Mouse (Mus musculus) kidney, embryonic 15.5 days (tissue): ENCODE data around the gene Otop1. TPM values are rescaled to one million over a fixed set of nuclear protein-coding genes. Genes with fewer than 3 reads are reported as not detected.

Experiments
- ATAC-seq: fragments of 200-750 bp; cut with Nextera tagmentation; replicated peaks from 2 replicates; pipeline ENCODE4 v1.8.0; 2017; ENCODE audit warnings: moderate TSS enrichment; ENCODE audit not compliant: low FRiP score
- H3K27ac ChIP-seq: fragments of 300-500 bp; sonication (generic); 2 replicates; pipeline ENCODE4 v1.5.1; 2015; ENCODE audit warnings: mild to moderate bottlenecking, inconsistent platforms
- H3K27me3 ChIP-seq: fragments of 300-500 bp; sonication (generic); 2 replicates; pipeline ENCODE4 v1.6.1; 2015; ENCODE audit warnings: inconsistent platforms
- H3K36me3 ChIP-seq: fragments of 300-500 bp; sonication (generic); 2 replicates; pipeline ENCODE4 v1.6.1; 2015; ENCODE audit warnings: inconsistent platforms
- H3K4me1 ChIP-seq: fragments of 300-500 bp; sonication (generic); 2 replicates; pipeline ENCODE4 v1.6.1; 2015; ENCODE audit warnings: inconsistent platforms
- H3K4me2 ChIP-seq: fragments of 300-500 bp; sonication (generic); 2 replicates; pipeline ENCODE4 v1.6.1; 2015; ENCODE audit warnings: moderate library complexity, mild to moderate bottlenecking, inconsistent platforms
- H3K4me3 ChIP-seq: fragments of 300-500 bp; sonication (generic); replicated peaks from 2 replicates; pipeline ENCODE4 v1.5.1; 2015; ENCODE audit warnings: mild to moderate bottlenecking, inconsistent platforms
- H3K9ac ChIP-seq: fragments of 300-500 bp; sonication (generic); 2 replicates; pipeline ENCODE4 v1.6.1; 2015; ENCODE audit warnings: mild to moderate bottlenecking, inconsistent platforms
- H3K9me3 ChIP-seq: fragments of 300-500 bp; sonication (generic); replicated peaks from 2 replicates; pipeline ENCODE4 v1.6.1; 2016; ENCODE audit warnings: inconsistent platforms
- WGBS: fragments of 180-500 bp; shearing (Covaris S2); methylation state at CpG from one replicate; pipeline ENCODE4 v1.1.7; 2015; ENCODE audit warnings: mixed read lengths; 5-methylcytosine and 5-hydroxymethylcytosine counted together
- polyA plus RNA-seq: library from polyadenylated mRNA; unstranded; fragments of >200 nt; fragmentation: Nextera tagmentation; extraction: Ambion mirVana; gene quantifications from 2 replicates; pipeline ENCODE4 v1.2.1, GENCODE M21; 2015

Gene Otop1
- polyA plus RNA-seq, 1 experiment from 2014 or later: not detected

DNA sequence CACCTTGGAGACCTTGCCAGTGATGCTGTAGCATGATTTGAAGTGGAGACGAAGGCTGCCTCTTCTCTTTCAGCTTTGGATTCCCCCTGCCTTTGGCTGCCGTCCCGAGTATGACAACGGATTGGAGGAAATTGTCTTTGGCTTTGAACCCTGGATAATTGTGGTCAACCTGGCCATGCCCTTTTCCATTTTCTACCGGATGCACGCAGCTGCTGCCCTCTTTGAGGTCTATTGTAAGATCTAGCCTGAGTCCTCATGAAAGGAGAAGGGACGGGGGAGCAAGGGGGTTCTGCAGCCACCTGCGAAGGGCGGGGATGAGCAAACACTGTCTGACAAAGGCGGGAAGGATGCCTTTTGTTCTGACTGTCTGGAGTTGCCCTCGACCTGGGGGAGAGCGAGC lies 26.9 kb downstream of the Otop1 start:
- WGBS: 43% methylated on average over 12 of the region's 12 CpGs
- Histone ChIP-seq H3K4me1 (no peaks in the 10 kb centered on the region), H3K27ac (no peak overlapping the region), H3K27me3 (no peaks in the 10 kb centered on the region), H3K9me3 (no peaks in the 10 kb centered on the region), H3K9ac (no peak overlapping the region), H3K4me3 (no peak overlapping the region), H3K4me2 (no peak overlapping the region), H3K36me3 (no peaks in the 10 kb centered on the region)
- no peak for ATAC-seq

DNA sequence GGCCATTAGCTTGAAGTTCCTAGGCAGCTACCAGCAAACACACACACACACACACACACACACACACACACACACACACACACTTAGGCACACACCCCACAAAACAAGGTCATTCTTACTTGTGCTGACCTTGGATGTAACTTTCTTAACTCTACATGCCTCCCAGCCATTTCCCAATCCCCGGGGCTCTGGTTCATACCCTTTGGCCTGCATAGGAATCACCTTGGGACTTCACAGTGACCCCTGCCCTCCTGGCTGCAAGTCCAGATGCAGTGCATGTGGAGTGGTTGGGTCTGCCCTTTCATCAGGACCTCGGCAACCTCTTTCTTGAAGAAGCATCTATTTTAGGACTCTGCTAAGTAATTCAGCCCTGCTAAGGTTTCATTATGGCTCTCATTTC lies 29.5 kb downstream of the Otop1 start:
- no peaks in the 10 kb centered on the region for H3K36me3 ChIP-seq
- H3K27me3 ChIP-seq: peaks cover 14% of the 10 kb centered on the region
- WGBS: 76% methylated on average over 2 of the region's 2 CpGs
- no peaks in the 10 kb centered on the region for H3K4me1 ChIP-seq
- no peak for ATAC-seq
- no peak overlapping the region for H3K4me3 ChIP-seq
- H3K9me3 ChIP-seq: no peaks in the 10 kb centered on the region
- no peak overlapping the region for H3K9ac ChIP-seq
- no peak overlapping the region for H3K27ac ChIP-seq
- H3K4me2 ChIP-seq: no peak overlapping the region

DNA sequence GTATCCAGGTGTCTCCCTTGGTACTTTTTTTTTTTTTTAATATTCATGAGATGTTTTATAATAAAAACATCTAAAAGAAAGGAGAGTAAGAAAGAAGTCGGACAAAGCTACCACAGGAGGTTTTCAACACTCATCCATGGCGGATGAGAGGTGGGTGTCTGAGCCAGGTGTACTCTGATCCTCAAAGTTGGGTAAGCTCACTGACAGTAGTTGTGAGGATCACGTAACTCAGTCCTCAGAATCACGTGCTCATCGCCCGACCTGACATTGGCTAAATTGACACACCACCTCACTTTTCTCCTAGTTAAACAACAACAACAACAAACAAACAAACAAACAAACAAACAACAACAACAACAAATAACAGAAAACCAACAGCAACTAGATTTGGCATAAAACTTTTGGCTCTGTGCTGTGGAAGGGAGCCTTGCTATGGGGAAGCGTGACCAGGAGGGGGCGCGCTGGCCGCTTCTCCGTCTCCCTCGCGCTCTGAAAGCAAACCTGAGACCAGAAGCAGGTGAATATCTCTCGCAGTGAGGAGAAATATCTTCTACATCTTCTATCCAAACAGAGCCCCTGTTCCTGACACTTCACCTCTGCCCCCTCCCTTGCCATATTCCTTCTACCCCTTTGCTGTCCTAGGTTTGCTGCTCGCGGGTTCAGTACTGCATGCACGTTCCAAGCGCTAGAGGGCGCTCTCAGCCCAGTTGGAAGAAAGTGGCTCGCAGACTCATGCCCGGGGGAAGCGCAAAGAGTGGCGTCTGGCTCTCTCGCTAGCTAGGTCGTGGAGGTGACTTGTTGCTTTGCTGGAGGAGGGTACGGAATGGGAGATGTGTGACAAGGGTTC lies 31.7 kb downstream of the Otop1 start:
- peak; percentile 87 for ATAC-seq

DNA sequence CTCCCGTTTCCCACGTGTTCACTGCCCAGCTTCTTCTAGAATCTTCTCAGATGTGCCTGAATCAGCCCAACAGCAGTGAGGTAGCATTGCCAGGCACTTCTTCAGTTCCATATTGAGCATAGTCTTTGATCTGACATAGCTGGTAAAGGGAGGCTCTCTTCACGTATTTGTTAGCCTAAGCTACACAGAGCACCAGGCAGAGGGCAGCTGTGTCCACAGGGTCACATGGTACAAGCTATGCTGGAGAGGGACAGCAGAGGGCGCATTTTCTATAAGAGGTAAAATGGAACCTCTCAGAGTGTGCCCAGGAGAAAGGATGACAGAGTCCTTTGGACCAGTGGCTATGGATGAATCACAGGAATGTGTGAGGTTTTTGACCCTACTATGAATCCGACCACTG lies 33.1 kb downstream of the Otop1 start:
- H3K4me2 ChIP-seq: no peak overlapping the region
- no peak overlapping the region for H3K9ac ChIP-seq
- H3K27ac ChIP-seq: no peak overlapping the region
- H3K4me3 ChIP-seq: no peak overlapping the region
- 0 out of 2 replicates have a peak, but pooled peaks have one; percentile 30 for ATAC-seq
- H3K4me1 ChIP-seq: no peaks in the 10 kb centered on the region
- peaks cover 14% of the 10 kb centered on the region for H3K27me3 ChIP-seq
- no peaks in the 10 kb centered on the region for H3K9me3 ChIP-seq
- 55% methylated on average over 5 of the region's 5 CpGs for WGBS
- H3K36me3 ChIP-seq: no peaks in the 10 kb centered on the region

More for the DNA sequence above, 31.7 kb downstream of the Otop1 start:
- Histone ChIP-seq H3K36me3 (no peaks in the 10 kb centered on the region), H3K4me3 (peak overlapping the region; percentile 43), H3K4me1 (no peaks in the 10 kb centered on the region), H3K4me2 (peak overlapping the region; percentile 72), H3K9me3 (no peaks in the 10 kb centered on the region), H3K9ac (no peak overlapping the region), H3K27me3 (peaks cover 14% of the 10 kb centered on the region), H3K27ac (no peak overlapping the region)
- WGBS: 10% methylated on average over 26 of the region's 26 CpGs

DNA sequence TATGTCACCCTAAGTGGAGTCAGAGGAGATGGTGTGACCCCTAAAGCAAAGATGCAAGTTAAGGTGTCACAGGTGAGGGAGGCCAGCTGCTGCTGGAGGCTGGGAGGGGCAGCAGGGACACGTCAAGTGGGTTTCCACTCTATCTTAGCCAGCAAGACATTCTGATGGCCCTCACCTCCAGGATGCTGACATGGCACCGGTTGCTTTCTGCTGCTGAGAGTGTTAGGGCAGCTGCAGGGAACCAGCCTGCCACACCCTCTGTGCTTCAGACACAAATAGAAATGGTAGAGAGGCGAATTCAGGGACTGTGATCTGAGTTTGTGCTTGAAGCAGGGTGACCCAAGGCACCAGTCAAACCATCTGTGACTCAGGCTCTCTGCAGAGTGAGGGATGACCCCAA lies 34.0 kb downstream of the Otop1 start:
- H3K9me3 ChIP-seq: no peaks in the 10 kb centered on the region
- no peak overlapping the region for H3K4me2 ChIP-seq
- H3K4me1 ChIP-seq: no peaks in the 10 kb centered on the region
- H3K36me3 ChIP-seq: no peaks in the 10 kb centered on the region
- 63% methylated on average over 3 of the region's 3 CpGs for WGBS
- H3K27ac ChIP-seq: no peak overlapping the region
- no peak overlapping the region for H3K9ac ChIP-seq
- peaks cover 17% of the 10 kb centered on the region for H3K27me3 ChIP-seq
- ATAC-seq: no peak
- no peak overlapping the region for H3K4me3 ChIP-seq

DNA sequence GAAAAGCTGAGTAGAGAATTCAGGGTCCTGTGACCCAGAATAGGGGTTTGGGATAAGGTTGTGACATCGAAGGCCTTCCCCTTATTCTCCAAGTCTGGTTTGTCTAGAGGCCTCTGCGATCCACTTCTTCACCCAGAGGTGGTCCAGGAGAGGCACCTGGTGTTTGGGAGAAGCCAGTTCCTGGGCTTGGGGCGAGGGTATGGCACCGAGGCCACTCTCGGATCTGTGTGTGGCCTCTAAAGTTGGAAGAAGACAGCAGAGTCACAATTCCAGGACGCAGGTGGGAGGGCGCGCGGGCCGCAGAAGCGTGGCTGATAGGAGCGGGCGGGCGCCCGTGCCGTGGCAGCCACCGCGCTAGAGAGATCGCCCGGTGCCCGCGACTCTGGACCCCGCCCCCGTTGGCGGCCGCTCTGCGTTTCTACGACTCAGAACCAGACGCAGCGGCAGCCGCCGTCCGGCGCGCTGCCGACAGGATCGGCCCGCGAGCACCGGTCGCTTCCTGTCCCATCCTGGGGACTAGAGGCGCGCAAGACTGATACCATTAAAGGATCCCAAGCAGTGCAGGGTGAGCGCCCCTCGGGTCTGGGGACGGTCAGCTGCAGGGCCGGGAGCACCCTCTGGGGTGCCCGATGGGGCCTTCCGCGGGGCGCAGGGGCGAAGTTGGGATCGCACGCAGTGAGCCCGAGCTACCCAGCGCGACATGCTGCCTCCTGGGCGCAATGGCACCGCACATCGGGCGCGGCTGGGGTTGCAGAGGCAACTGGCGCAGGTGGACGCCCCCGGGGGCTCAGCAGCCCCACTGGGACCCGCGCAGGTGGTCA lies 43.4 kb downstream of the Otop1 start, which contains the start of gene Drd5:
Gene Drd5, plus strand, starts transcription at position 402 of the 821 bp plus-strand sequence.
- Histone ChIP-seq H3K36me3 (no peaks in the 10 kb centered on the region), H3K27ac (no peak within 1 kb of the TSS), H3K4me3 (peak within 1 kb of the TSS; percentile 36), H3K4me1 (peaks cover 9% of the 10 kb centered on the region), H3K4me2 (peak within 1 kb of the TSS; percentile 64), H3K27me3 (peaks cover 63% of the 10 kb centered on the region), H3K9ac (0 out of 2 replicates have a peak within 1 kb of the TSS, but pooled peaks have one; percentile 3), H3K9me3 (no peaks in the 10 kb centered on the region)
- ATAC-seq: 0 out of 2 replicates have a peak, but pooled peaks have one; percentile 36
- 3% methylated on average over 67 of the region's 67 CpGs for WGBS

DNA sequence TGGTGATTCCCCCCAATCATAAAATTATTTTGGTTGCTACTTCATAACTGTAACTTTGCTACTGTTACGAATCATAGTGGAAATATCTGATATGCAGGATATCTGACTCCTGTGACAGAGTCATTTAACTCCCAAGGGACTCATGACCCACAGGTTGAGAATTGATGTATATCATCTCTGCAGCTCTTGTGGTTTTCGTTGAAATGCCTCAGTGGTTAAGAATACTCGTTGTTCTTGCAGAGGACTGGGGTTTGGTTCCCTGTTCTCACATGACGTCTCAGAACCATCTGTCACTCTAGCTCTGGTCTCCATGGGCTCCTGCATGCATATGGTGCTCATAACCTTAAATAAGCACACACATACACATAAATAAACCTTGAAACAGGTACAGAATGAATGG lies 57.6 kb downstream of the Otop1 start:
- H3K4me2 ChIP-seq: no peak overlapping the region
- no peaks in the 10 kb centered on the region for H3K4me1 ChIP-seq
- no peaks in the 10 kb centered on the region for H3K27me3 ChIP-seq
- H3K27ac ChIP-seq: no peak overlapping the region
- H3K4me3 ChIP-seq: no peak overlapping the region
- no peak overlapping the region for H3K9ac ChIP-seq
- H3K36me3 ChIP-seq: no peaks in the 10 kb centered on the region
- no peak for ATAC-seq
- 50% methylated on average over 4 of the region's 4 CpGs for WGBS
- H3K9me3 ChIP-seq: no peaks in the 10 kb centered on the region

DNA sequence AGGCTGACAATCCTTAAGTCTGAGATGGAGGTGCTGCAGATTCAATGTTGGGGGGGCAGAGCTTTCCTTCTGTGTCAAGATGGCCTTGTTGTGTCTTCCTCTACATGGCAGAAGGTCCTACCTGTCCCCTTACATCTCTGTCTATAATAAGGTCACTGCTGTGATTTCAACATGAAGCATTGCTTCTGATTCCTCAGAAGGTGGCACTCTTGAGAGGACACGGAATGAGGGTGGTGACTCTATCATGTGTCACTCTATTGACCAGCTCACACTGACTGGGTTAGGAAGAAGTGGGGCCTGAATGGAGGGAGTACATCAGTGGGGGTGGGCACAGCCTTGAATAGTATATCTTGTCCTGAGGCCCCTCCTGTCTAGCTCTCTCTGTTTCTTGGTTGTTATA lies 58.8 kb downstream of the Otop1 start:
- H3K36me3 ChIP-seq: no peaks in the 10 kb centered on the region
- no peak for ATAC-seq
- H3K4me2 ChIP-seq: no peak overlapping the region
- no peak overlapping the region for H3K27ac ChIP-seq
- no peaks in the 10 kb centered on the region for H3K4me1 ChIP-seq
- no peaks in the 10 kb centered on the region for H3K27me3 ChIP-seq
- H3K9me3 ChIP-seq: no peaks in the 10 kb centered on the region
- H3K9ac ChIP-seq: no peak overlapping the region
- H3K4me3 ChIP-seq: no peak overlapping the region
- WGBS: 47% methylated on average over 1 of the region's 1 CpGs

DNA sequence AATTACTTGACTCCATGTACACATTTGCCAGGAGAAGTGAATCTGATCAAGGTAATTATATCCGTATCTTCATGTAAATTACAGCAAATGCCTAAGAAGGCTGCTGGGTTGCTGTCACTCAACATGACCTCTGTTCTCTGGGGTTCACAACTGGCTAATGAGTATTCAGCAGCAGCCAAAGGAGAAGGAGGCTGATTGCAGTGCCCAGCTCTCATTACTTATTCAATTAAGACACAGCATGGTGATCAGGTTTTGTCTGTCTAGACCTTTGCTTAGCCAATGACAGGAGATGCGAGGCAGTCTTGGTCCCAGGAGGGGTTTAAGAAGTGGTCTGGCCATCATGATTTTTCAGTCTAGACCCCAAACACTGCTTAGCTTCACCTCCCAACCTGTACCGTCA lies 67.3 kb downstream of the Otop1 start:
- Histone ChIP-seq H3K27me3 (no peaks in the 10 kb centered on the region), H3K36me3 (no peaks in the 10 kb centered on the region), H3K4me3 (no peak overlapping the region), H3K9ac (no peak overlapping the region), H3K27ac (no peak overlapping the region), H3K4me2 (no peak overlapping the region), H3K9me3 (no peaks in the 10 kb centered on the region), H3K4me1 (no peaks in the 10 kb centered on the region)
- no peak for ATAC-seq
- WGBS: 77% methylated on average over 3 of the region's 3 CpGs

DNA sequence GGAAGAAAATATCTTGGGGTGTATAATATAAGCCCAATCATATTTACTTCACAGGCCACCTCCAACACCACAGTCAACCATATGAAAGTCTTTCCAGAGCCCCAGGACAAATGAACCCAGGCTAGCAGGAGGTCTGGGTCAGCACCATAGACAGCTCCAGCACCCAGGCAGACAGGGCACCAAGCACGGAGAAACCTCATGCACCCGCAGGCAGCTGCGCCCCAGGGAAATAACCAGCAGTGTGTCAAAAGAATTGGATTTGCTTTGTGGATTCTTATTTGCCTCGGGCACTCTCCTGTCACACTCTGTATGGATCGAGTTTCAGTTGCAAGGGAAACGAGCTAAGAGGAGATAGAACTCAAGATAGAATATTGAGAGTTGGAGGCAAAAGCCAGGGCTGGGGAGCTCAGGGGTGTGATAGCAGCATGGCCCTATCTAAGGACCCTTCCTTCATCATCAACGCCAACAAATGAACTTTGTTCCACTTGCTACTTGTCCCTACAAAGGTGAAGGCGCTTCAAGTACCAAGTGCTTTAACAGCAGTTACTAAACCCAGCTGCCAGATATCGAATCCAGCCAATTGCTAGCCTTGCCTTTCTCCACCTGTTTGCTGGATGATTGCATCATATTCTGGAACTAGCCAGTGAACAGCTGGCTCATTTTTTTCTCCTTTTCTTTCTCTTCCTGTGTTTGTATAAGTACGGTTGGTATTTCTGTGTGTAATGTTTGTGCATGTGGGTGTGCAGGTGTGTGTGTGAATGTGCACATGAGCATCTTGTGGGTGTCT lies 71.1 kb downstream of the Otop1 start:
- H3K4me3 ChIP-seq: no peak overlapping the region
- no peaks in the 10 kb centered on the region for H3K4me1 ChIP-seq
- no peak overlapping the region for H3K9ac ChIP-seq
- no peak overlapping the region for H3K4me2 ChIP-seq
- no peak; the same call in 1 of the 2 replicates for ATAC-seq
- no peaks in the 10 kb centered on the region for H3K9me3 ChIP-seq
- H3K27ac ChIP-seq: no peak overlapping the region
- no peaks in the 10 kb centered on the region for H3K36me3 ChIP-seq
- no peaks in the 10 kb centered on the region for H3K27me3 ChIP-seq
- WGBS: 30% methylated on average over 10 of the region's 10 CpGs

DNA sequence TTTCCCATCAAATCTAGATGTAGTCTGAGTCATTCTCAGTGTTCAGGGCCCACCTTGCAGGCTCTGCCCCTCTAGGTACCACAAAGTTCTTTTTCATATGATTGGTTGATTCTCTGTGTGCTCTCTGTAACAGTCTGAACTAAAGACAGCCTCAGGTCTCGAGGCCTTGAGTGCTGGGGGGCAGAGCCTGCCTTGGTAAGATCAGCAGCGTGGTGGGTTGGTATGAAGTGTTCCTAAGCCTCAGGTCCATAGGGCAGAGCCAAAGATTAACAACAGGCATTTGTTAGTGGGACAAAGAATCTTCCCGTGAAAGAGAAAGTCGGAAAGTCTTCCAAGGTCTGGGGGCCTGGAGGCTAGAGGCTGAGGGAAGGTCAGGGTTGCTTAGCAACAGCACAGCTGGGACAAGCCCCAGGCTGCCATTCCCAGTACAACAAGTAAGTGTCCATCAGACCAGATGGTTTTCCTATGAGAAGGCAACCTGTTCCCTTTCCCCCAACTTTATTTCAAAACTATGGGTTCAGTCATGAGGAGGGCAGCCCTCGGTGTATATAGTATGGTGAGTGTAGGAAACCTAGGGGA lies 74.7 kb downstream of the Otop1 start:
- no peak overlapping the region for H3K27ac ChIP-seq
- H3K4me2 ChIP-seq: no peak overlapping the region
- ATAC-seq: no peak
- H3K4me3 ChIP-seq: no peak overlapping the region
- H3K9ac ChIP-seq: no peak overlapping the region
- 48% methylated on average over 5 of the region's 5 CpGs for WGBS
- H3K27me3 ChIP-seq: no peaks in the 10 kb centered on the region
- no peaks in the 10 kb centered on the region for H3K36me3 ChIP-seq
- H3K9me3 ChIP-seq: no peaks in the 10 kb centered on the region
- no peaks in the 10 kb centered on the region for H3K4me1 ChIP-seq
